Mouse (Mus musculus) T-cell, adult 2 months (primary cell): ENCODE measurements around the gene Zdhhc5.

Experiments
- DNase-seq: peaks from one replicate; pipeline ENCODE4 v3.0.0; 2022; ENCODE audit warnings: low spot score

The Zdhhc5 gene

DNA sequence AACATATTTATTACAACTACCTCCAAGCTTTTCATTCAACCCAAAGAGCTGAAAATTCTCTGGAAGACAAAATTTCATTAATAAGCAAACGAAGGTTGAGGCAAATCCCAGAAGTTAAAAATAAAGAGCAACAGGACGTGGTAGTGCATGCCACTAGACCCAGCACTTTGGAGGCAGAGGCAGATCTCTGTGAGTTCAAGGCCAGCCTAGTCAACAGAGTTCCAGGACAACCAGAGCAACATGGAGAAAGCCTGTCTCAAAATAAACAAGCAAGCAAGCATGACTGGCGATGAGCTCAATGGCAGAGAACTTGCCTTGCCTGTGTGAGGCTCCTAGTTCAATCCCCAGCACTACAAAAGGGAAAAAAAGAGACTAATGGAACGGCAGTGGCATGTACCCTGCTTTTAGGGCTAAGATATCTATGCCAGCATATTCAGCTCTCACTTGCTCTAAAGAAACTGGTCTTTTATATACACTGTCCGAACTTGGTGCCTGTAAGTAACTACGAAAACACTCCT, 67.9 kb downstream of the Zdhhc5 start:
- DNase-seq: no peak

GRCm38 (mm10) chr2:84646138-84646537, 68.8 kb downstream of the Zdhhc5 start:
- no peak for DNase-seq

DNA sequence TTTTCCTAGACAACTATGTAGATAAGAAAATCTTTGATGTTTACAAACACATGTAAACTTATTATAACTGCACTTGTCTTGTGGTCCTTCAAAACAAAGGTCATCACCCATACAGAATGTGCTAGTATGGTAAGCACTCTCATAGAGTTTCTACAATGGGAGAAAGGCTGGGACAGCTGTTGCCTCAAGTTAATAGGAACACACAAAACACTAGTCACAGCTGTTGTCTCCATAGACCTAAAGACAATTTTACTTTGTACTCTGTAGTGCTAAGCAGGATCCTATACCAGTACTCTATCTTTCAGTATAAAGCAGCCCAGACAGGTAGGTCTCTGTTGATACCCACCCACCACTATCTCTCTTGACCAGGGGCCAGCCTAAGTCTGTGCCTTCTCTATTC, 74.1 kb downstream of the Zdhhc5 start:
- no peak for DNase-seq

GRCm38 (mm10) chr2:84638428-84639220, 76.4 kb downstream of the Zdhhc5 start:
- no peak for DNase-seq
